Mouse (Mus musculus): ENCODE results near the gene Szrd1. TPM values are rescaled to one million over a fixed set of nuclear protein-coding genes. Genes with fewer than 3 reads are reported as not detected.
"Not testable (repeated sequence)": the region's sequence is repeated elsewhere in the genome, so short reads cannot be mapped to it uniquely, and the experiment has no call there.

Gene Szrd1
- total RNA-seq, 2 experiments from 2014 or later = 29.0 to 33.3 TPM

GRCm38 (mm10) chr4:141148009-141148801, 8.6 kb upstream of the Szrd1 start:
- ATAC-seq (replicated peaks; ENCODE audit: low FRiP score, low TSS enrichment, poor library complexity, severe bottlenecking) = peak; percentile 59

DNA sequence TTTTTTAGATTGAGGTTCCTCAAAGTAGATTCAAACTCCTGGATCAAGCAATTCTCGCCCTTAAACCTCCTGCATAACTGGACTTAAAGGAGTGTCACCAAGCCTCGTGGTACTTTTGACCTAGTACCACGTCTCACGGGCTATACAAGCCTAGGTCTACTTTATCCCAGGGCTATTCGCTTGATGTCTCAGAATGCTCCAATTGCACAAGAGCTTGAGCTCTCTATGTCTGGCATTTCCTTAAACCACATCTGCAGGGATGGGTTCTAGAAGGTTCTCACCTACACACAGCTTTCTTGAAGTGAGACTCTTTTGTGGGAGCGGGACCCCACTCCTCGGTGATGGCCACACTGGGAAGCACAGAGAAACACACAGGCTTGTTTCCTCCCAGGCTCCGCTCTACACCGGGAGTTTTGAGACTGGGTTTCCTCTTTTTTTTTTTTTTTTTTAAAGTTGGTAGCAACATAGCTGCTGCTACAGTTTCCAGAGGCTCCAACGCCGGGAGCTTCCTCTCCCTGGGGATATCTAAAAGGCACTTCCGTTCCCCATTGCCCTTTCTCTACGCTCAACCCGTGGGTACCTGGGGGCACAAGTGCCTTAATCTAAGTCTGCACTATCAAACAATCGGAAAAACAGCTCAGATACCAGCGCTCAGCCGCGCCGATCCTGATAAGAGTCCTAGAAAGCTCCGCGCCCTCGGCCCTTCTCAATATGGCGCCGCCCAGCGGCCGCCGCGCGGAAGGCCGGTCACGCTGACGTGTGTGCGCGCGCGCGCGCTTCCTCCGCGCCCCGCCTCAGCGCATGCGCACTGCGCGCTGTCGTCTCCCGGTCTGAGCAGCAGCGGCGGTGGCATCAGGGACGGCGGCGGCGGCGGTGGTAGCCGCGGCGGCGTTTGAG, 7.8 kb upstream of the Szrd1 start, which contains the start of gene Fbxo42:
Gene Fbxo42 (plus strand): TSS at position 802 of the 897 bp plus-strand sequence.
- ATAC-seq (replicated peaks; ENCODE audit: low FRiP score, low TSS enrichment, poor library complexity, severe bottlenecking) = peak; percentile 78

GRCm38 (mm10) chr4:141146491-141147033, 7.0 kb upstream of the Szrd1 start:
- ATAC-seq (replicated peaks; ENCODE audit: low FRiP score, low TSS enrichment, poor library complexity, severe bottlenecking) = no peak

- ATAC-seq (replicated peaks; ENCODE audit: low FRiP score, low TSS enrichment, poor library complexity, severe bottlenecking) = not testable (repeated sequence)
Measured at GRCm38 (mm10) chr4:141145124-141145523, 5.5 kb upstream of the Szrd1 start.

- ATAC-seq (replicated peaks; ENCODE audit: low FRiP score, low TSS enrichment, poor library complexity, severe bottlenecking) = 0 out of 2 replicates have a peak, but pooled peaks have one; percentile 30
Measured at GRCm38 (mm10) chr4:141142285-141142811, 2.8 kb upstream of the Szrd1 start.

DNA sequence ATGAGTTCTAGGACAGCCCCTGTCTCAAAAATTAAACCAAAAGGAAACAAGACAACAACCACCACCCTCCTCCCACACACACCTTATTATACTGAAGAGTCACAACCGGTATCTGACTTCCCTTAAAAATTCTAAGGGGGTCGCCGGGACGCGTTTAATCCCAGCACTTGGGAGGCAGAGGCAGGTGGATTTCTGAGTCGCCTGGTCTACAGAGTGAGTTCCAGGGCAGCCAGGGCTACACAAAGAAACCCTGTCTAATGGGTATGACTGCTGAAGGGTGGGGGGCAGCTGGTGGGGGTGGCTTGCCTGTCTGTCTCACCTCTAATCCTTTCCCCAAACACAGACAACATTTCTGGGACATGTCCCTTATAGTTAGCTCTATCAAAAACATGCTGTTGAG, 1.4 kb upstream of the Szrd1 start:
- ATAC-seq (replicated peaks; ENCODE audit: low FRiP score, low TSS enrichment, poor library complexity, severe bottlenecking) = no peak

- ATAC-seq (replicated peaks; ENCODE audit: low FRiP score, low TSS enrichment, poor library complexity, severe bottlenecking) = not testable (repeated sequence)
Measured at GRCm38 (mm10) chr4:141140354-141140753, 779 bp upstream of the Szrd1 start.

DNA sequence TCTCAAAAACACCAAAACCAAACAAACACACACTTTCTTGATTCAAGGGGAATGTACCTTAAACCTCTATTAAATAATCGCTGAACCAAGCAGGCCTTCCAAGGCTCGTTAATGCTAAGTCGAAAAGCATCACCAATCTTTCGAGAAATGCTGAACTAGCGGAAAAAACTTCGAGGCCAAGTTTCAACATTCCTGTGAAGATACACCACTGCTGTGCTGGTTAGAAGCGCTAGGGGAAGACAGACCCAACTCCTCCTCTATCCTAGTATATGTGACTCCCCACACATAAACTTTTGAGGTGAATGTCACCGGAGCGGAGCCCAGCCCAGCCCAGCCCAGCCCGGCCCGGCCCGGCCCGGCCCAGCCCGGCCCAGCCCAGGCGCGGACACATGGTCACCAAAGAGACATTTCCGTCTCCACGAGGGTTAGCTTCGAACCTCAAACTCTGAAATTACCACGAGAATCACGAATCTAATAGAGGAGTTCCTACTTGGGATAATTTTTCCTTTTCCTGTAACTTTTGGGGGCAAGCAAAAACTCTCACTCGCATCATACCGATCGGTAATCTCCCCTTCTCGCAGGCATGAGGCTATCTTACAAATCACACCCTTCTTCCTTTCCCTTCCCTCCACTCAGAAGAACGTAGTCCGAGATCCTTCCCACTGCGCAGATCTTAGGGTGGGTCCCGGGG, 1.0 kb downstream of the Szrd1 start:
- ATAC-seq (replicated peaks; ENCODE audit: low FRiP score, low TSS enrichment, poor library complexity, severe bottlenecking) = 0 out of 2 replicates have a peak, but pooled peaks have one; percentile 4

GRCm38 (mm10) chr4:141137740-141138139, 1.8 kb downstream of the Szrd1 start:
- ATAC-seq (replicated peaks; ENCODE audit: low FRiP score, low TSS enrichment, poor library complexity, severe bottlenecking) = not testable (repeated sequence)

GRCm38 (mm10) chr4:141136126-141136525, 3.4 kb downstream of the Szrd1 start:
- ATAC-seq (replicated peaks; ENCODE audit: low FRiP score, low TSS enrichment, poor library complexity, severe bottlenecking) = no peak

- ATAC-seq (replicated peaks; ENCODE audit: low FRiP score, low TSS enrichment, poor library complexity, severe bottlenecking) = no peak
Measured at GRCm38 (mm10) chr4:141134751-141135530, 4.6 kb downstream of the Szrd1 start.

- ATAC-seq (replicated peaks; ENCODE audit: low FRiP score, low TSS enrichment, poor library complexity, severe bottlenecking) = no peak
Measured at GRCm38 (mm10) chr4:141134031-141134441, 5.5 kb downstream of the Szrd1 start.

GRCm38 (mm10) chr4:141133227-141133626, 6.3 kb downstream of the Szrd1 start:
- no peak for ATAC-seq (replicated peaks; ENCODE audit: low FRiP score, low TSS enrichment, poor library complexity, severe bottlenecking)

DNA sequence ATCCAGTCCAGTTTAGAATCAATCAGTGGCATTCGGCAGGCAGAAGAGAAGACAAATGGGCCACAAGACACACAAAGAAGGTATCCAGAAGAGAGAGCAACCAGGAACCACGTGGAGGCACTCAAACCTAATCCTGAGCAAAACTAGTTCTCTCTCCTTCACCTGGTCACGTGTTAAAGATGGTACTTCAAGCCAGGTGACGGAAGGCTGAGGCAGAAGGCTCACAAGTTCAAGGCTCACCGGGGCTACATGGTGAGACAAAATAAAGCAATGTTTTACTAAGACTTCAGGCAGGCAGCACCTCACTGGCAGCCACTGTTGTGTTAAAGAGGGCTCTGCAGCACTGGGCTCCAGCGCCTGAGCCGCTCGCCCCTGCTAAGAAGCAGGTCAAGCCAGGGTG, 7.4 kb downstream of the Szrd1 start:
- no peak for ATAC-seq (replicated peaks; ENCODE audit: low FRiP score, low TSS enrichment, poor library complexity, severe bottlenecking)

GRCm38 (mm10) chr4:141131531-141132061, 8.0 kb downstream of the Szrd1 start:
- ATAC-seq (replicated peaks; ENCODE audit: low FRiP score, low TSS enrichment, poor library complexity, severe bottlenecking) = no peak

GRCm38 (mm10) chr4:141130704-141131342, 8.8 kb downstream of the Szrd1 start:
- no peak for ATAC-seq (replicated peaks; ENCODE audit: low FRiP score, low TSS enrichment, poor library complexity, severe bottlenecking)

DNA sequence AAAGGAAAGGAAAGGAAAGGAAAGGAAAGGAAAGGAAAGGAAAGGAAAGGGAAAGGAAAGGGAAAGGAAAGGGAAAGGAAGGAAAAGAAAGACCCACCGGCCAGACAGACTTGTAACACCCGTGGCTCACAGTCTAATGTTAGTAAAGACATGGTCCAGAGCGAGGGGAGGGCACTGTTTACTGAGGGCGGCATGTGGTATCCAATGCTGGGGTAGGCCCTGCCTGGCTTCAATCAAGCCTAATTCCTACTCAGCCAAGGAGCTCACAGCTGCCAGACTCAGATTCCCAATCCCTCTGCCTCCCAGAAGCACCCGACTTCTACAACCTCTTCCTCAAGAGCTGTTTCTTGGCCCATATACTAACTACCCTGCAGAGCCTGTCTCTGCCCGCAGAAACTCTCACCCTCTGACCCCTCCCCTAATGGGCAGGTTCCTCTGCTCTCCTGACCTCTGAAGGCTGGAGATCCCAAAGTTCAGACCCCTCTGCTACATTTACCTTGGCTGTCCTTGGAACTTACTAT, 10.3 kb downstream of the Szrd1 start:
- ATAC-seq (replicated peaks; ENCODE audit: low FRiP score, low TSS enrichment, poor library complexity, severe bottlenecking) = no peak
